Mouse (Mus musculus): Measurements from ENCODE around the gene Wdr45. TPM values are rescaled to one million over a fixed set of nuclear protein-coding genes. Genes with fewer than 3 reads are reported as not detected.

Gene Wdr45
- 80.8 and 86.0 TPM in 2 replicates for total RNA-seq (2017)

DNA sequence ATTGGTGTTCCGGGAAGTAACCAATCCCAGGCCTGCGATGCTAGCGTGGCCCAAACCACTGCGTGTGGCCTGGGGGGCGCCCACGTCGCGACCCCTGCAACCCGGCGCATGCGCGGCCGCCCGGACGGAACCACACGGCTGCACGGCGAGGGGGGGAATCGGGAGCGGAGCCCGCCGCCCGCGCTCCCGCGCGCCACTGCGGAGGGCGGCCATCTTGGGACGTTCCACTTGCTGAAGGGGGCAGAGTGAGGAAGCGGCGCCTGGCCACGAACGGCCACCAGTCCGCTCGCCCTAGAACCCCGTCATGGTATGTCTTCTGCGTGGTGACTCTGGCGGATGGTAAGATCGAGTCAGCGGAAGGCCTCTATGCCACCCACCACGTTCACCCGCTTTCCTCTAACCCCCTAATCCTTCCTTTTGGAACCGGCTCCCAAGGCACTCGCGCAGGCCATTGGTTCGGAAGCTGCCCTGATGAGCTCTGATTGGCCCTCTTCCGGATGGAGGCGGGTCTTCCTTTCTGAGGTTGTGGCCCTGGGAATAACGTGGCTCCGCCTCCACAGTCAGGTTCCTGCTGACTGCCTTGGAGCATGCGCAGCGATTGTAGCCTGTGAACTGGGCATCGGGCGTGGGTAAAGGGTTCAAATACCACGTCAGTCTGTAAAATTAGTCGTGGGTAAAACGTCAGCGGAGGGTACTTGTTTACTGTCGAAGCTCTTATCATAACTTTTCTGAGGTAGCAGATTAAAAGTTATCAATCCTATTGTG lies at the start of gene Wdr45:
Gene Wdr45 (plus strand): TSS at position 199 of the 765 bp plus-strand sequence.
- peak; percentile 99 for ATAC-seq (ENCODE audit: extremely low read depth, insufficient number of reproducible peaks, low FRiP score, poor library complexity, severe bottlenecking)

- ATAC-seq (ENCODE audit: extremely low read depth, insufficient number of reproducible peaks, low FRiP score, poor library complexity, severe bottlenecking): no peak
Measured at GRCm38 (mm10) chrX:7664791-7665190, 49.3 kb upstream of the Wdr45 start.

- ATAC-seq (ENCODE audit: extremely low read depth, insufficient number of reproducible peaks, low FRiP score, poor library complexity, severe bottlenecking): no peak
Measured at GRCm38 (mm10) chrX:7665739-7666502, 48.2 kb upstream of the Wdr45 start.

GRCm38 (mm10) chrX:7670390-7670881 lies 43.7 kb upstream of the Wdr45 start:
- ATAC-seq (ENCODE audit: extremely low read depth, insufficient number of reproducible peaks, low FRiP score, poor library complexity, severe bottlenecking): peak; percentile 66

DNA sequence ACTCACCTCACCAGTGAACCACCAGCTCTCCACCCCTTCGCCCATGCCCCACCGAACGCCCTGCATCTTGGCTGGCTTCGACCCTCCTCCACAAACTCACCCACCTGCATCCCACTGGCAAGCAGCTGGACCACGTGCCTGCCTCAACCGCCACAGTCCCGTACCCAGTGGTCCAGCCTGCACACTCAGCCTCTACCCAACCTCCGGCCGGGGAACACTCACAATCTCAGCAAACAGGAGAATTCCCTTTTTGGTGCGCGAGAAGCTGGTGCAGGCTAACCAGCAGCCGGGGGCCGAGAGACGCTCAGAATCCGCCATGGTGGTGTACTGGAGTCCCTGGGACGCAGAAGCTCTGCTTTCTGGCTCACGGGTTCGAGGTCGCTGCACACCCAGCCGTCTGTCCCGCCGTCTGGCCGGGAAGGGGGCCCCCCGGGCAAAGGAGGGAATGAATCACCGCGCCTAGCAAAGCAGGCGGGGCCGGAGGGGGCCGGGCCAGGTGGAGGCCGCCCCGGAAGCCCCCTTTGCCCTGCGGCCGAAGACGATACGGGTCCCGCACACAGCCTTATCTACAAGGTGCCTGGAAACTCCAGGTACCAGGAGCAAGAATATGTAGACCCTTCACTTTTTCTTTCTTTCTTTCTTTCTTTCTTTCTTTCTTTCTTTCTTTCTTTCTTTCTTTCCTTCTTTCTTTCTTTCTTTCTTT lies 43.1 kb upstream of the Wdr45 start, which contains the start of gene Plp2:
Gene Plp2 (minus strand): TSS at position 470 of the 703 bp plus-strand sequence.
- no peak for ATAC-seq (ENCODE audit: extremely low read depth, insufficient number of reproducible peaks, low FRiP score, poor library complexity, severe bottlenecking)

GRCm38 (mm10) chrX:7672739-7673138 lies 41.4 kb upstream of the Wdr45 start:
- ATAC-seq (ENCODE audit: extremely low read depth, insufficient number of reproducible peaks, low FRiP score, poor library complexity, severe bottlenecking): no peak

- peak; percentile 77 for ATAC-seq (ENCODE audit: extremely low read depth, insufficient number of reproducible peaks, low FRiP score, poor library complexity, severe bottlenecking)
Measured at GRCm38 (mm10) chrX:7673578-7674281, 40.4 kb upstream of the Wdr45 start.

- ATAC-seq (ENCODE audit: extremely low read depth, insufficient number of reproducible peaks, low FRiP score, poor library complexity, severe bottlenecking): no peak
Measured at GRCm38 (mm10) chrX:7674284-7675000, 39.7 kb upstream of the Wdr45 start.

DNA sequence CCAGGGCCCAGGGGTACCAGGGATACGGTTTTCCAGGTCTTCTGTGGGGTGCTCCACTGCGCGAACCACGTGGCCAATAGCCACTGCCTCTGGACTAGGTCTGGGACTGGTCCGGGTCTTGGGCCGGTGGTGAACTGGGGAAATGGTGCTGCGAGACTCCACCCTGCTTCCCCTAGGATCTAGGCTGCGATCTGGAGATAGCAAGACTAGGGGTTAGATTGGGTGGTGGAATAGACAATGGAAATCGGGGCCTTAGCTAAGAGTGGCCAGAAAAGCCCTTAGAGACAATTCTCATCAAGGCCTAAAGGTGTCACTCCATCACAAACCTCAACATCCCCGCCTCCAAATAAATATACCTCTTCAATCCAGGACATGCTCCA lies 39.1 kb upstream of the Wdr45 start:
- ATAC-seq (ENCODE audit: extremely low read depth, insufficient number of reproducible peaks, low FRiP score, poor library complexity, severe bottlenecking): no peak

DNA sequence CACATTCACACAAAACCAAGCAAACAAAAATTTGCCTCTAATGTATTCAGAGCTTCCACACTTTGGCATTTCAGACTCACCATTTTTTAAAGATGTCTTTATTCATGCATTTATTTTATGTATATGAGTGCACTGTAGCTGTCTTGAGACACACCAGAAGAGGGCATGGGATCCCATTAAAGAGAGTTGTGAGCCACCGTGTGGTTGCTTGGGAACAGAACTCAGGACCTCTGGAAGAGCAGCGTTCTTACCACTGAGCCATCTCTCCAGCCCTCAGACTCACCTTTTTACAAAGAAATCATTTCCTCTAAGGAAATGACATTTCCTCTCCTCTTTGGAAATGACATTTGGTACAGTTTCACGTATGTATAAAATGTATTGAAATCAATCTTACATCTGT lies 35.1 kb upstream of the Wdr45 start:
- ATAC-seq (ENCODE audit: extremely low read depth, insufficient number of reproducible peaks, low FRiP score, poor library complexity, severe bottlenecking): no peak

- peak; percentile 98 for ATAC-seq (ENCODE audit: extremely low read depth, insufficient number of reproducible peaks, low FRiP score, poor library complexity, severe bottlenecking)
Measured at GRCm38 (mm10) chrX:7679405-7680056, 34.6 kb upstream of the Wdr45 start.

GRCm38 (mm10) chrX:7680057-7680412 lies 34.1 kb upstream of the Wdr45 start:
- no peak for ATAC-seq (ENCODE audit: extremely low read depth, insufficient number of reproducible peaks, low FRiP score, poor library complexity, severe bottlenecking)

DNA sequence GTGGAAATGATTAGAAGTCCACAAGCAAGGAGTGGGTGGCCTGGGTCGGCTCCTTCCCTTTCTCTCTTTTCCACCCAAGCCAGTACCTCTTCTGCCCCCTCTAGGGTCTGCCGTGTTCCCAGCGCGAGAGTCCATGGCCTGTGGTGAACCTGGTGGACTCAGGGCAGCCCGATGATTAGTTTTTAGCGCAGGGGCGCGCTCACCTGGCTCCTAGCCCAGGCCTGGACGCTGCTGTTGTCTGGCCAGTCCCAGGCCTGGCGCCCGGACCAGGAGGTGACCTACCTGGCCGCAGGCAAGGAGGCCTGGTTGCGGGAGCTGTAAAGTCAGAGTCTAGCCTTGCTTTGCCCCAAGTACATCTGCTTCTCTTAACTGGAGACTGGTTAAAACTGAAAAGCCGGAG lies 33.3 kb upstream of the Wdr45 start, which contains the start of gene Magix:
Gene Magix (minus strand): TSS at position 388 of the 400 bp plus-strand sequence.
- no peak for ATAC-seq (ENCODE audit: extremely low read depth, insufficient number of reproducible peaks, low FRiP score, poor library complexity, severe bottlenecking)

GRCm38 (mm10) chrX:7688321-7688720 lies 25.8 kb upstream of the Wdr45 start:
- ATAC-seq (ENCODE audit: extremely low read depth, insufficient number of reproducible peaks, low FRiP score, poor library complexity, severe bottlenecking): no peak

GRCm38 (mm10) chrX:7690486-7690885 lies 23.6 kb upstream of the Wdr45 start:
- ATAC-seq (ENCODE audit: extremely low read depth, insufficient number of reproducible peaks, low FRiP score, poor library complexity, severe bottlenecking): no peak

- ATAC-seq (ENCODE audit: extremely low read depth, insufficient number of reproducible peaks, low FRiP score, poor library complexity, severe bottlenecking): peak; percentile 66
Measured at GRCm38 (mm10) chrX:7692862-7693261, 21.3 kb upstream of the Wdr45 start.

GRCm38 (mm10) chrX:7696520-7696919 lies 17.6 kb upstream of the Wdr45 start:
- no peak for ATAC-seq (ENCODE audit: extremely low read depth, insufficient number of reproducible peaks, low FRiP score, poor library complexity, severe bottlenecking)

DNA sequence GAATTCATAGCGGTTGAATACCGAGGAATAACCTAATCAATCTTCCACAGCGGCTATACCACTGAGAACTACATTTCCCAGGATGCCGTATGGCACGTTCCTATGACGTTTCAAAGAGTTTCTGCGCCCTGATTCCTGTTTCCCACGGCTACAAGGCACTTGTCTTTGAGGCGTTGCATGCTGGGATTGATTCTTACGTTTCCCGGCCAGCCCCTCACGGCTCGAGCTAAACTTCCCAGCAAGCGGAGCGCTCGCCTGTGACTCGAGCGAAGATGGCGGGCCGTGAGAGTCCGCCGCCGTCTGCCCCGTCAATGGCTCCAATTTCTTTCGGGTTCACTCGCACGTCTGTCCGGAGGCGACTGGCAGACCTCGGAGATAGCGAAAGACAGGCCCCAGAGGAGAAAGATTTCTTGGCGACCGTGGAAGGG lies 17.2 kb upstream of the Wdr45 start, which contains the start of gene Gpkow:
Gene Gpkow (plus strand): TSS at position 178 of the 428 bp plus-strand sequence.
- peak; percentile 99 for ATAC-seq (ENCODE audit: extremely low read depth, insufficient number of reproducible peaks, low FRiP score, poor library complexity, severe bottlenecking)

Data from neutrophil, adult 5-6 weeks (primary cell).